Mouse (Mus musculus) heart, adult 9 months (tissue): ENCODE measurements around the gene Phc1.

ENCODE experiments used
- DNase-seq, 2 experiments: peaks; one replicate each; pipeline ENCODE4 v3.0.0; 2022; ENCODE audit warnings: low spot score in 2 of 2

Phc1 gene

DNA sequence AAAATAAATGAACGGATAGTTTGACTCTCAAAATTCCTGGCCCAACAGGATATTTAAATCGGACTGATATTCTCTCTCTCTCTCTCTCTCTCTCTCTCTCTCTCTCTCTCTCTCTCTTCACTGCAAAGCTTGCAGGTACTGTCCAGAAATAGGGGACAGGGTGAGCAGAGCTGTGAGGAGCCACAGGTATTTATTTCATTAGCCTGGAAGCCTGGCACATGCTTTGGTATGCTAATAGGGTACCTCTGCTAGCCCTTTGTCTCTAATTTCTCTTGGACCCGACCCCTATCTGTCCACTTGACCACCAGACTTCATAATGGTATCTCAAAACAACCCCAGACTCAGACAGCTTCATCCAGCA lies 43.5 kb downstream of the Phc1 start:
- no peak for DNase-seq

DNA sequence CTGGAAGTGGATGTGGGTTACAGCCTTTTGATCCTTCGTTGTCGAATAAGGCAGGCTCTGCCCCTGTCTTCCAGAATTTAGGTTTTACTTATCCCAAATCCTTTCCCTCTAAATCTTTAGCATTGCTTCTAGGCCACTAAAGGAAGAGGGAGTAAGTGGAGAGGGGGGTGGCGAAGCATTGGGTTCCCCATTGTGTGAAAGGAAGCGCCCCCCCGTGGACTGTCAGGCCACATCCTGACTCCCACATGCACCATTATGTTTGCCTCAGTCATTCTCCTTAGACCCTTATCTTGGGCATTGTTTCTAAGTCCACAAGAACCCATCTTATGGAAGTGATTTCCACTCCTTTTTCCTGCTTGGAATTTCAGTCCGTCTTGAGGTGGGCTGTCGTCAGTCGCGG lies 45.1 kb downstream of the Phc1 start:
- DNase-seq, result no peak

DNA sequence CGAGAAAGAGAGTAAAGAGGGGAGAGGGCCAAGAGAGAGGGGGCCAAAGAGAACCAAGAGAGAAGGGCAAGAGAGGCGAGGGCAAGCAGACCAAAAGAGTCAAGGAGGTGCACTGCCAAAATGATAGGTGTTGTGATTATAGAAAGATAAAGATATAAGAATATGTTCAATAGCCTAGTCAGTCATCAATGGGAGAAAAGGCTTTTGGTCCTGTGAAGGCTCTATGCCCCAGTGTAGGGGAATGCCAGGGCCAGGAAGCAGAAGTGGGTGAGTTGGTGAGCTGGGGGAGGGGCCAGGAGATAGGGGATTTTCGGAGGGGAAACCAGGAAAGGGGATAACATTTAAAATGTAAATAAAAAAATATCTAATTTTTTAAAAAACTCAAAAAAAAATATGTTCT lies 46.1 kb downstream of the Phc1 start:
- DNase-seq, result no peak

DNA sequence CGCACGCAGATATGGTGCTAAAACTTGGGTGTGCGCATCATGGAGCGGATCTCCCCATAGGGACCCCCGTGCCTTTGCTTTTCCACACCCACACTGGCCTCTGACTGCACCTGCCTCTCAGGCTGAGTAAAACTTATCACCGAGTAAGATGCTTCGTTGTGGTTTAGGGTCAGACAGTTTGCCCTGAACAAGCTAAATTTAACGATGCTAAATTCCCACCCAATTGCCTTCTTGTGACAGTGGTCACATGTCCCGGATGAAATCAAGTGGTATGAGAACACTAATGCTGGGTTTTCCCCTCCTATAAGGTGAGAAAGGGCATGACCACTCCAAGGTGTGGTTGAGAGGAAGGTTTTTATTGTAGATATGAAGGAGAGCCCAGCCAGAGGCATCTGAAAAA lies 46.6 kb downstream of the Phc1 start:
- no peak for DNase-seq

DNA sequence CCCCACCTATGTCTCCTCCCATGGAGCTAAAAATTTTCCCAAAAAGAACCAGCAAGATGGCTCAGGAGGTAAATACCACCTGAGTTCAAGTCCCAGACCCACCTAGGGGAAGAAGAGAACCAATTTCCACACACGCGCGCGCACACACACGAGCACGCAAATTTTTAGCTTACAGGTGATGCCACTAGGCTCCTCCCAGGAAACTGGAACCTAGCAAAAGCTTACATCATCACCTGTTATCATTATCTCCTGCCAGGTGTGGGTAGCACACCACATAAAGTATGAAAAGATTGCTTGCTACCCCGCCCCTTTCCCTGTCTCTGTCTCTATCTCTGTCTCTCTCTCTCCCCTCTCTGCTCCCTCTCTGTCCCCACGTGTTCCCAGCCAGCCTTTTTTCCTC lies 47.2 kb downstream of the Phc1 start:
- no peak for DNase-seq

DNA sequence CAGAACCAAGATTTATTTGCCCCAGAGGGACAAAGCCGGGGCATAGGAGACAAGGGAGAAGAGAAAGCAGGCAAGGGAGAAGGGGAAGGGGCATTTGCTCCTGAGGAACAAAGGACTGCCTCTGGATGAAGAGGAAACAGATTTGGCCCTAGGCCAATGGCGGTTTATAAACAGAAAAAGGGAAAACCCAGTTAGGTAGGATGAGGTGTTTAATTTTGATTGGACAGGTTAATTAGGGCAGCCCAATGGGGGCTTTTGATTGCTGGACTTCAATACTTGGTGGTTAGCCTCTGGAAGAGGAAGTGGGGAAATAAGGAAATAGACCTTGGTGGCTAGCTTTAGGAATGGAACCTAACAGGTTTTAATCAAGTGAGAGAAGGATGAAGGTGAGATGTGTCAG lies 48.2 kb downstream of the Phc1 start:
- no peak for DNase-seq

DNA sequence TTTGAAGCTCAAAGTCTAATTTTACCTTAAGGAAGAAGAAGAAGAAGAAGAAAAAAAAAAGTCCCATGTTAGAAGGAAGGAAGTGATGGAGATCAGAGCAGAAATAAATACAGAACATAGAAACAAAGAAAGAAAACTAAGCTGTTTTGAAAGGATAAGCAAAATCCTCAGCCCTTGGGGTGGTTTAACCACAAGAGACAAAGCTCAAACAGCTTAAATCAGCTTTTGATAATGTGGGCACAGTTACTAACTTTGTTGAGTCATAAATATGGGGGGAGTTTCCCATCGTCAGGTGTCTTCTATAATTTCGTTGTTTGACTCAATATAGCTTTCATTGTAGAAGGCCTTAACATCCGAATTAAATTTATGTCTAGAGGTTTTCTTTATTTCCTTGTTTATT lies 48.6 kb downstream of the Phc1 start:
- DNase-seq, result no peak

DNA sequence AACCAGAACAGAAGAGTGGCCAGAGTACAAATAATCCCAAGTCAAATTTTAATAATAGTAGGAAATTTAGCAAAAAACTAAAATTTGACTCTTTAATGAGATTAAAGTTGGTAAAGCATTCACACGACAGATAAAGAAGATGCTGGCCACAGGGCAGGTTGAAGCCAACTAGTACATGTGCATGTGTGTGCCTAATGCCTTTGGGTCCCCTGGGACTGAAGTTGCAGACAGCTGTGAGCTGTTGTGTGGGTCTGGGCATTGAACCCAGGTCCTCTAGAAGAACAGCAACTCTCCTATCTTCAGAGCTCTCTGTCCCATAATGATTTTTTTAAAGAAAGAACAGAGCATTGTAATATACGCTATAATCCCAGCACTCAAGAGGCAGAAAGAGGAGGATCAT lies 49.1 kb downstream of the Phc1 start:
- DNase-seq, result no peak

DNA sequence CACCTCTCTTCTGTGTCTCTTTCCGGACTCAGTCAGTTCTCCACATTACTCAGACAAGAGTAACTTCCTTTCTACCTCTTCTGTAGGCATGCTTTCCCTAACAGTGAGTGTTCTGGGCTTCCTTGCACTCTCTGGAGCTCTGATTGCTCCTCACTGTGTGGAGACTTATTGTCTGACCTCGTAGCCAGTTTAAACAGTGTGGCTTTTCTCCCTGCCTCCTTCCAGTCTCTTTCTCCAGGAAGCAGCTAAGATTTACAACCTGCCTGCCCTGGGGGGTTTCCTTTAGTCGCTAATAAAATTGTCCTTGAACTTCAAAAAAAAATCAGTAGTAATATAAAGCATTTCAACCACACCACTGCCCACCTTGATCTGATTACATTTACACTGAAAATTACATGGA lies 50.1 kb downstream of the Phc1 start:
- no peak for DNase-seq

DNA sequence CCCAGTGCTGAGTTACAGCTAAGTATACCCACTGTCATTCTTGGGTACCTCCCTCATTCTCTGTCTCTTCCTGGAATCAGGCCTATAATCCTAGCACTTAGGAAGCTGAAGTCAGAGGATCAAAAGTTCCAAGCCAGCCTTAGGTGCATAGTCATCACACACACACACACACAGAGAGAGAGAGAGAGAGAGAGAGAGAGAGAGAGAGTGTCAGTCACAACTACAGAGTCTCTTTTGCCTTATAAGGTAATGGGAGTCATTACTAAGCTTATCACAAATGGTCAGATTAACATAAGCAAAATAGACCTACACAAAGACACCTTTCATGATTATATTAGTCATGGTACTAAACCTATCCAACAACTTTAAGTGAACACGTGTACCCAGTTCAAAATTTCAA lies 51.0 kb downstream of the Phc1 start:
- DNase-seq, result no peak

DNA sequence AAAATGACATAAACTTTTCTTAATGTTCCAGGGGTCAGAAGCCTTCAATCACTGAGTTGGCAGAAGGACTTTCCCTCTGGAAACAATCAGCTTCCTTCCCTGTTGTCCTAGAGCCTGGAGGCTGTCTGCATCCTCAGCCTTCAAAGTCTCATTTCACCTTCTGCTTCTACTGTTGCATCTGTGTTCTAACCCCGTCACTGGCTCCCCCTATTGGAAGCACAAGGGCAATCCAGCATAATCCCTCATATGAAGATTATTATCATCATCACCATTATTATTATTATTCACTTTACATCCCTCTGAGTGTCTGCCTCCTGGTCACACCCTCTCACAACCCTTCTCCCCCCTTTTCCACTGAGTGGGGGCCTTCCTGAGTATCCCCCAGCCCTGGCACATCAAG lies 52.1 kb downstream of the Phc1 start:
- no peak for DNase-seq

DNA sequence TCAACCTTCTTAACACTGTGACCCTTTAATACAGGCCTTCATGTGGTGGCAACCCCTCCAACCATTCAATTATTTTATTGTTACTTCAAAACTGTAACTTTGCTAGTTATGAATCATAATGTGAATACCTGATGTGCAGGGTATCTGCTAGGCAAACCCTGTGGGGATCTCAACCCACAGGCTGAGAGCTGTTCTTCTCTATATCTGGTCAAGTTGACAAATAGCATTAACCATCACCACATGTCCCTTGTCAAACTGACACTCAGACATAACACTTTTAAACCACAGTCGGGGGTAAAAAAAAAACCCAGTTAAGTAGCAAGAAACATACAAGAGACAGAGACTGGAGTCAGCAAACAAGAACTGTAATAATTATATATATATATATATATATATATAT lies 55.5 kb downstream of the Phc1 start:
- no peak for DNase-seq

DNA sequence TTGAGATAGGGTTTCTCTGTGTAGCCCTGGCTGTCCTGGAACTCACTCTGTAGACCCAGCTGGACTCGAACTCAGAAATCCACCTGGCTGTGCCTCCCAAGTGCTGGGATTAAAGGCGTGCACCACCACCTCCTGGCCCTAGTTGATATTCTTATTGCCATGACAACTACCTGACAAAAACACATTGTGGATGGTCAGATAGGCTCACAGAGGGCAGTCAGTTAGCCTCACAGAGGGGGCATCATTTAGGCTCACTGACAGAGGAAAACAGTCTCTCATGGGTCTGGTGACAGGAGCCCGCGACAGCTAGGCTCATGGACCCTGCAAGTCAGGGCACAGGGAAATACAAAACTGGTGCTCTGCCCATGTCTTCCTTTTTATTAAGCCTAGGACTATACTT lies 56.1 kb downstream of the Phc1 start:
- DNase-seq, result no peak

DNA sequence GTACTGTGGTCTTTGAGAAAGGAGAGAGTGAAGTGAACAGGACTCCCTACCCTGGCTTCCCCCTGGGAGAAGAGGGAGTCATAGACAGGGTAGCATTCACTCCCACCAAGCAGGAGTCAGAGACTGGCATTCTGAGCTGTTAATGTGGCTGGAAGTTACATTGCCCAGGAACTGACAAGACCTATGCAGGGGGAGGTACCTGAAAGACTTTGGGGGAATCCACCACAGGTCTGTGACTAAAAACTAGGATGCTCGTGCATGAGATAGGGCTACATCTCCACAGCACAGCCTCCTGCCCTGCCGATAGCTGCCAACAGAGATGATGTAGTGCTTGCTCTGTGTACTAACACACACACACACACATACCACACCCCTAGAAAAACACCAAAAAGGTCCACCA lies 56.9 kb downstream of the Phc1 start:
- DNase-seq, result no peak

DNA sequence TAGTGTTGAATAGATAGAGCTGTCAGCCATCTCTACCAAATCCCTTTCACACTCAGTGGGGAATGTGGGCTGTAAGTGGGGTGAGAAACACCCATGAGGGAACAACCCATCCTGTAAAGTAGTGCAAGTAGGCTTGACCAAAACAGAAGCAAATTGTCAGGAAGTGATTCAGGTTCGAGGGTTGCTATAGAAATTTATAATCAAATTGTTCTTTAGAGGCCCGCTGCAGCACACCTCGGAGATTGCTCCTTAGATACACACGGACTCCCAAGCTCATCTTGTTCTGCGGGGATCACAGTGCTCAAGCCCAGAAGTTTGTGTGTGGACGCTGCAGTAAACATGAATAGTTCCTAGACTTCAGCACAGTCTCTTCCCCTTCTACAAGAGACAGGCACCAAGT lies 57.6 kb downstream of the Phc1 start, which contains the start of gene Klrg1:
TSS of gene Klrg1 (minus strand) at position 101 of the 400 bp plus-strand sequence.
- DNase-seq, result no peak

DNA sequence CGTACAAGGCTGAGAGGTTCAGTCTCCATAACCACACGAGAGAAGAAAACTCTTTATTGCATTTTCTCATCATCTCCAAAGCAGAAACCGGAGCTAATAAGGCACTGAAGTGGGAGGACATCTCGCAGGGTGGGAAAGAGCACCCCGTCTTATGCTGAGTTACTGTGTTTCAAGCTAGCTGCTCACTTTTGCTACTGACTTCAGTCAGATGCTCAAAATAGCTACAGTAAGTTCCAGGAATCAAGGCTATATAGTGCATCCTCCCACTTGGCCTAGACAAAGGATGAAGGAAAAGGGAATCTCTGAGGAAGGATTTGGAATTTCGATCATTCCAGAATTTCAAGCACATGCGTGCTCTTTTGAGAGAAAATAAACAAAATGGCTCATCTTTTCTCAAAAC lies 63.8 kb downstream of the Phc1 start:
- DNase-seq, result no peak

DNA sequence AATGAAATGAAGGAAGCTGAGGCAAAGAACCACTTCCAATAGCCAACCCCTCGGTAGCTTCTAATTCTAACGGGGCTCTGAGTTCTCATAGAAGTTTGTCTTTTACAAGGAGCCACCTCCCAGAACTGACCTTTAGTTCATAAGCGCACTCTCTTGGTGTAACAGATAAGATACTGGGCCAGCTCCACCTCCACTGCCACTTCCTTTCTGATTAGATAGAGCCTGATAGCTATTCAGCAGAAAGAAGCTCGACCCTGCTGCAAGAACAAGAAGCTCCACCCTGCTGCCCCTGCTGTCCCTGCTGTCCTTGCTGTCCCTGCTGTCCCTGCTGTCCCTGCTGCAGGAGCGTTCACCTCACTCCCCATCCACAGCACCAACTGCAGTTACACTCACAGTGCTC lies 65.8 kb downstream of the Phc1 start:
- DNase-seq, result no peak

DNA sequence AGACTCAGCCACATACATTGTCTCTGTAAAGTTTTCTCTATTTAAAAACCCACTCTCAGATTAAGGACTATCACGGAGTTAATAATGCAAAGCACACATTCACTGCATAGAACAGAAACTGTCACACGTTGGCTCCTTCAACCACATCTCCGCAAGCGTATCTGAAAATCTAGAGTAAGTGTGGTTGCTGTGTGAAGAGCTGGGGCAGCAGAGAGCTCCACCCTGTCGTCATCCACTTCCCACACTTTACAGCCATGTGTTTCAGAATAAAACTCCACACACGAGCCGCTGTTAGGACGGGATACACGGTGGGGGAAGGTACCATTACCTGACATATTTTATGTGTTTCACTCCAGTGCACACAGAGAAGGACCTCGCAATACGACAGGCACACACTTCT lies 70.2 kb downstream of the Phc1 start:
- no peak for DNase-seq

DNA sequence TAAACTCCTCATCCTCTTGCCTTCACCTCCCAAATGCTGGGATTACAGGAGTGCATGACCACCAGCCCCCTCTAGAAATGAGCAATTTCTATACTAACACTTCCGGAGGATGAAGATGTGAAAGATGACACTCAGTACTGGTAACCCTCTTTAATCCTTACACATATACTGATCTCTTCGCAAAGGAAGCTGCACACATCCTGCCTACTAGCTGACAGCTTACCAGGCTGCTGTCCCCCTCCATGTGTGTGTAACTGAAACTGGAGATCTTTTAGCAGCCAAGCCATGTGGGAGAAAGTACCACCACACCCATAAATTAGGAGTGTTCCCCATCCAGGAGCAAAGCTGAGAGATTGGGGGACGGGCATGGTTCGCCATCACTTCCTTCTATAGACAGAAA lies 71.2 kb downstream of the Phc1 start:
- DNase-seq, result no peak

DNA sequence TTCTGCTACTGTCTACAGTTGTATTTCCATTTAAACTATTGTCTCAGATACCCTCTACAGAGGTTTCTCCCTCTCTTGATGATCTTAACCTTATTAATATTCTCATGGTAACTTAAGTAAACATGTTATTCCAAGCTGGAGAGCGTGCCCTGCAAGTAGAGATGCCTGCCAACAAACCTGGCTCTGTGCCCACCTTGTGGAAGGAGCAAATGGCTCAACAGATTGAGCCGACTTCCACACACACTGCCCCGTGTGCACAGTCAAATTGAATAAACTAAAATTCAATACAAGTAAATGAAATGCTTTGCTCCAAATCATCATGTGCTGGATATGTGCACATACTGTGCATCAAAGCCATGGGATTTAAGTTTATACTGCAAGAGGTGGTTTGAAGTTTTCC lies 71.8 kb downstream of the Phc1 start:
- peak in 1 of 2 experiments; percentile 15 for DNase-seq
